Mouse (Mus musculus) G1E (cell line): Measurements from ENCODE around the gene Tango6. TPM values are rescaled to one million over a fixed set of nuclear protein-coding genes. Genes with fewer than 3 reads are reported as not detected.

Experiments
- ATAC-seq: 2 replicates; pipeline ENCODE4 v1.8.0; 2016; ENCODE audit warnings: mild to moderate bottlenecking; ENCODE audit not compliant: insufficient number of reproducible peaks, poor library complexity, low FRiP score, severe bottlenecking; ENCODE audit errors: extremely low read depth
- DNase-seq: peaks from one replicate; pipeline ENCODE4 v3.0.0; 2012; ENCODE audit warnings: low spot score
- H3K27me3 ChIP-seq: 2 replicates; pipeline ENCODE4 v1.6.1; 2012; ENCODE audit warnings: mild to moderate bottlenecking, low read length, inconsistent platforms; ENCODE audit not compliant: insufficient read depth
- H3K36me3 ChIP-seq: replicated peaks from 2 replicates; pipeline ENCODE3; 2012; ENCODE audit warnings: mild to moderate bottlenecking, inconsistent platforms
- H3K4me1 ChIP-seq: 2 replicates; pipeline ENCODE4 v1.6.1; 2012; ENCODE audit warnings: low read depth, low read length, inconsistent platforms, mixed read lengths; ENCODE audit not compliant: insufficient read depth
- H3K4me3 ChIP-seq: 2 replicates; pipeline ENCODE4 v1.5.1; 2012; ENCODE audit warnings: low read depth, mild to moderate bottlenecking, inconsistent platforms, low read length, moderate library complexity, mixed read lengths
- H3K9me3 ChIP-seq: replicated peaks from 2 replicates; pipeline ENCODE4 v1.6.1; 2012; ENCODE audit warnings: inconsistent platforms
- CTCF ChIP-seq: IDR thresholded peaks from 2 replicates; pipeline ENCODE4 v1.5.1; 2012; ENCODE audit warnings: low read depth, low read length, inconsistent platforms, mixed read lengths
- GATA1 ChIP-seq: IDR thresholded peaks from 2 replicates; pipeline ENCODE4 v1.6.1; 2012; ENCODE audit warnings: borderline replicate concordance, low read length, inconsistent platforms, mixed read lengths
- GATA2 ChIP-seq: IDR thresholded peaks from 2 replicates; pipeline ENCODE4 v1.6.1; 2012; ENCODE audit warnings: low read depth, low read length, inconsistent platforms, borderline replicate concordance
- POLR2AphosphoS5 ChIP-seq: IDR thresholded peaks from 2 replicates; pipeline ENCODE4 v1.6.1; 2012; ENCODE audit warnings: low read depth, low read length, inconsistent platforms; ENCODE audit not compliant: insufficient replicate concordance
- TAL1 ChIP-seq: conservative IDR thresholded peaks from 2 replicates; pipeline ENCODE4 v1.6.1; 2012; ENCODE audit warnings: low read depth, low read length, inconsistent platforms, mixed read lengths
- polyA plus RNA-seq: library from polyadenylated mRNA; stranded (reverse); fragments of >175 nt; gene quantifications from 2 replicates; pipeline ENCODE4 v1.2.3, GENCODE M21; 2012
- total RNA-seq, 2 experiments: library from RNA; stranded (forward) in 1 of 2; stranded (reverse) in 1 of 2; fragments of 200-1000 nt in 1 of 2; fragments of >200 nt in 1 of 2; fragmentation: Nextera tagmentation in 1 of 2; gene quantifications; 2 replicates each; pipeline ENCODE4 v1.2.3; 2014 to 2017

Gene Tango6
- total and polyA plus RNA-seq, 3 experiments: 2.0 to 6.5 (median 2.7) TPM

DNA sequence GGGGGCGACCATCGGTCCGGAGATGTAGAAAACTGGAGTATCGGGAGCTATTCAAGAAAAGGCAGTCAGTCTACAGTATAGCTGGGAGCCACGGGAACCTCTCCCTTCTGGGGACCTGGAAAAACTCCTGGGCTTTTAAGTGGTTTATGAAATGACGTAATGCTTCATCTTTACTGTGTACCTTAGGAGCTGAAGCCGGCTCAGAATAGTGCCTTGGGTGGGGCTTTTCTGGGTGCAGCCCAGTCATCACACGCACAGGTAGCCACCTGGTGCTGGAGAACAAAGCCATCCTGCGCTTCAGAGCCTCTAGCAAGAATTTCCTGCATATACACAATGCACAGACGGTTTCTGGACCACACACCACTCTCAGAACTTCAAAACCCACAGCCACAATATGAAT is 180.0 kb downstream of the Tango6 start:
- TF ChIP-seq TAL1 (no peak), GATA1 (no peak), GATA2 (no peak), POLR2AphosphoS5 (no peak), CTCF (no peak)
- peaks cover 22% of the 10 kb centered on the region for H3K27me3 ChIP-seq
- no peaks in the 10 kb centered on the region for H3K9me3 ChIP-seq
- no peak overlapping the region for H3K4me3 ChIP-seq
- DNase-seq (no peak), ATAC-seq (no peak)
- no peaks in the 10 kb centered on the region for H3K36me3 ChIP-seq
- H3K4me1 ChIP-seq: no peaks in the 10 kb centered on the region

DNA sequence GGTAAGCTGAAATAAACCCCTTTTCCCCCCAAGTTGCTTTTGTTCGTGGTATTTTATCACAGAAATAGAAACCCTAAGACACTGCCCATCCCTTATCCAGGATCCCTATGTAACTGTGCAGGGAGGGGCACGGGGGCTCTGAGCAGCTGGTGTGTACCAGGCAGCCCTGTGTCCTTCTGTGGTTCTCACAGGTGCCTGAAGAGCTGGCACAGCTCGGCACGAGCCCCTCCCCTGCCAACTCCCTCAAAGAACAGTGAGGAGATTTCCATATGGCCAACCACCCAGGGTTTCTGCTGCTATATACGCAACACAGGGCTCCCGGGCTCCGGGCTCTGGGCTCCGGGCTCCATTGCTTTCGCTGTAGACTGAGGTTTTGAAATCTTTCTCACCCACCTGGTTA is 182.5 kb downstream of the Tango6 start:
- TF ChIP-seq GATA1 (no peak), GATA2 (no peak), POLR2AphosphoS5 (no peak), CTCF (no peak), TAL1 (no peak)
- Histone ChIP-seq H3K9me3 (no peaks in the 10 kb centered on the region), H3K4me1 (no peaks in the 10 kb centered on the region), H3K4me3 (no peak overlapping the region), H3K27me3 (peaks cover 40% of the 10 kb centered on the region), H3K36me3 (no peaks in the 10 kb centered on the region)
- no peak for ATAC-seq
- no peak for DNase-seq

DNA sequence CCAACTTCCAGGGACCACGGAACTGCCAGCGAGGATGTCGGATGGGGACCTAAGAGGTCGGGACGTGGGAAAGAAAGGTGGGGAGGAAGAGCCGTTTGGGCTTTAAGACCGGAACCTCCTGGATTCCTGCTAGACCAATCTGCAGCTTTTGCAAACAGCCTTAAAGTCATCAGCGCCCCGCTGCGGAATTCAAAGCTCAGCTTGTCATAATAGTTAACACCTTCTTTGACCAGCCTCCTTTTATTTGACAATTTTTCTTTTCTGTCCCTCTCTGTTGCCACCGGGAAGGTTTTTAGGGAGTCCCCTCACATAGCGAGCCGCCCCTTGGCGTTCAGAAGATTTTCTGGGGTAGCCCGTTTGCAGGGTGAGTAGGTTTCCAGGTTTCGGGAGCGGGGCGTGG is 187.2 kb downstream of the Tango6 start, which contains the start of gene Has3:
Gene Has3, plus strand, starts transcription at position 192 of the 400 bp plus-strand sequence.
- TF ChIP-seq TAL1 (no peak), CTCF (no peak), GATA2 (no peak), POLR2AphosphoS5 (no peak), GATA1 (no peak)
- Histone ChIP-seq H3K27me3 (peaks cover 57% of the 10 kb centered on the region), H3K4me1 (no peaks in the 10 kb centered on the region), H3K4me3 (no peak within 1 kb of the TSS), H3K36me3 (peaks cover 28% of the 10 kb centered on the region), H3K9me3 (no peaks in the 10 kb centered on the region)
- ATAC-seq: no peak
- no peak for DNase-seq

DNA sequence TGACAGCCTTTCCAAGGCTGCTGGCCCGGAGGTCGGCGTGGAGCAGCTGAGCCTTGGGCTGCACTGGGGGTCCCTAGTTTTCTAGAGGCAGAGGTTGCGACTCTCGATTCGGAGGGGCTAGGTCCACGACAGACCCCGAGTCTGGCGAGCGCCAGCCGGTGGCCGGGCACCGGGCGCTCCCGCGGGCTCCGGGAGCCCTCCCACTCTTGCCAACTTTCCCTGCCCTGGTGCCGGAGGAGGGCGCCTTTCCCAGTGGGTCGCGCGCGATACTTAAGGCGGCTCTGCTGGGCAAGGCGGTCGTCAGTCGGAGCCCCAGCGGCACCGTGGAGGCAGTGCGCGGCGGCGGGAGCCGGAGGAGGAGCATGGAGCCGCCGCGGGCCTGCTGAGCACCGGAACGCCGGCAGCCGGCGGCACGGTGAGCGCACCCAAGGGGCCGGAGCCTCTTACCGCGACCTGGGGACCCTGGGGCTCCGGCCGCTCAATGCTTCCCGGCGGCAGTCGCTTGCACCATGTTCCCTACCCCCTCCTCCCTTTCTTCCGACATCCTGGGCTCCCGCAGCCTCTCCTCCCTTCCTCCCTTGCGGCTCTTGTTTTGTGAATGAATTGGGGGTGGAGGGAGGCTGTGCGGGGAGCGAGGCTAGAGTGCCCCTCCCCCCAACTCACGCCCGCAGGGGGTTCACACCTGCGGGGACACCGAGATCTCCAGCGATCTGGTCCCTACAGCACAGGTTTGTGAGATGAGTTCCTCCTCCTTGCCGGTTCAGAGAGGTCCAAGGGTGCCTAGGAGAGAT is 187.9 kb downstream of the Tango6 start:
- no peak for ATAC-seq
- DNase-seq: no peak
- Histone ChIP-seq H3K27me3 (peaks cover 57% of the 10 kb centered on the region), H3K4me1 (no peaks in the 10 kb centered on the region), H3K9me3 (no peaks in the 10 kb centered on the region), H3K36me3 (peaks cover 33% of the 10 kb centered on the region), H3K4me3 (no peak overlapping the region)
- TF ChIP-seq GATA1: no peak
- TF ChIP-seq POLR2AphosphoS5: no peak
- TF ChIP-seq GATA2: no peak
- TF ChIP-seq CTCF: no peak
- TF ChIP-seq TAL1: no peak

DNA sequence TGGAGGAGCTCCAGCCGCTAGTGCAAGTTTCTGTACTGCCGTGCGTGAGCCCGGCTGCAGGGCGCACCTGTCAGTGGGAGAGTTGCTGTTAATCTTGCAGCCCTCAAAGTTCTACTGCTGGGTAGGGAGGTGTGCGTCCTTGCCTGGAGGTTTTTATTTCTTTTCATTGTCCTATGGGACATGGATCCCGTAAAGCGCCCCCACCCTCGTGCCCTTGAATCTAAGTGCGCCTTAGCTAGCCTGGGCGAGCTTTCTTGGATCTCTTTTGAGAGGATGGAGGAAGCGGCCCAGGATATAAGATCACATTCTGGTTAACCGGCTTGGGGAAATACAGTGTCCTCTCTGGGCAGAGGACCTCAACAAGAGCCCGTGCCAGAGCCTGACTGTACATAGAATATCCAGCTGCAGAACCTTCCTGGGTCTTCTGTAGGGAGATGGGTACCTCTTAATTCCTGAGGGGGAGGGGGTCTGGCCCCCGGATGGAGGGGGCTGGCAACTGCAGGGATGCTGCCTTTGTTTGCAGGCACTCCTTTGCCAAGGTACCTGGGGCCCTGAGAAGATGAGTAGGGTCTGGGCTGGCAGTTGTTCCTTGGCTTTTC is 188.6 kb downstream of the Tango6 start:
- Histone ChIP-seq H3K4me3 (no peak overlapping the region), H3K4me1 (no peaks in the 10 kb centered on the region), H3K27me3 (peaks cover 54% of the 10 kb centered on the region), H3K9me3 (no peaks in the 10 kb centered on the region), H3K36me3 (peaks cover 39% of the 10 kb centered on the region)
- TF ChIP-seq GATA2 (no peak), POLR2AphosphoS5 (no peak), TAL1 (no peak), CTCF (no peak), GATA1 (no peak)
- ATAC-seq (no peak), DNase-seq (no peak)

DNA sequence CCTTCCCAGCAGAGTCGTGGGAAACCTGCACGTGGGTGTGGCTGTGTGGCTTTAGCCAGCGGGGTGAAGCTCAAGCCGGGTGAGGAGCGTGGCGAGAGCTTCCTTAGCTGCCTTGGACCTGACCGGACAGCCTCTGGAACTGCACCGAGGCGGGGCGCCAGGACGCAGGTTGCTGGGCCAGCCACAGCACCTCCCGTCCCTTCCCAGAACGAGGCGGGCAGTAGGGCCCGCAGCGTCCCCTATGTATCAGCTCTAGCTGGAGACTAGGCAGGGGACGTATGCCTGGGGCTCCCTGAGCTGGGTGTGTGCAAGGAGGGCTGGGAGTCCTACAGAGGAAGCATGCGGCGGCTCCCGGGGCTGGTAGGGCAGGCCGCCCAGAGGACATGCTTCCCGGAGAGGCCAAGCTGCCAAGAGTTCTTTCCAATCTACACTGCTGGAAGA is 189.1 kb downstream of the Tango6 start:
- ATAC-seq (no peak), DNase-seq (no peak)
- peaks cover 45% of the 10 kb centered on the region for H3K36me3 ChIP-seq
- H3K4me1 ChIP-seq: no peaks in the 10 kb centered on the region
- TF ChIP-seq TAL1 (no peak), GATA2 (no peak), GATA1 (no peak), CTCF (no peak), POLR2AphosphoS5 (no peak)
- H3K27me3 ChIP-seq: peaks cover 54% of the 10 kb centered on the region
- no peaks in the 10 kb centered on the region for H3K9me3 ChIP-seq
- no peak overlapping the region for H3K4me3 ChIP-seq
